Mouse (Mus musculus) lung, postnatal 0 days (tissue): Measurements from ENCODE around the gene Tbc1d22a.

ENCODE experiments used
- CTCF ChIP-seq: IDR thresholded peaks from 2 replicates; pipeline ENCODE4 v1.5.1; 2016; ENCODE audit warnings: antibody characterized with exemption, mild to moderate bottlenecking
- EP300 ChIP-seq: IDR thresholded peaks from 2 replicates; pipeline ENCODE4 v1.6.1; 2016; ENCODE audit warnings: antibody characterized with exemption, mild to moderate bottlenecking, control low read depth

- TF ChIP-seq CTCF: no peak
- no peak for TF ChIP-seq EP300
These were observed 37.2 kb upstream of the Tbc1d22a start for GRCm38 (mm10) chr15:86176771-86177702.
